Mouse (Mus musculus) bone marrow macrophage, adult 2 months (primary cell): ENCODE measurements around the gene Ndufb10.

Experiments
- CTCF ChIP-seq: IDR thresholded peaks from 2 replicates; pipeline ENCODE4 v1.5.1; 2012; ENCODE audit warnings: low read depth, mild to moderate bottlenecking, low read length, moderate library complexity
- POLR2A ChIP-seq: IDR thresholded peaks from 2 replicates; pipeline ENCODE4 v1.6.1; 2012; ENCODE audit warnings: mild to moderate bottlenecking, low read depth, low read length, borderline replicate concordance

- no peak for TF ChIP-seq CTCF
- no peak for TF ChIP-seq POLR2A
Observed at GRCm38 (mm10) chr17:24725637-24726390, 1.5 kb upstream of the Ndufb10 start.
